ENCODE assay signal across 12 mouse cellular contexts in the genomic region with DNA sequence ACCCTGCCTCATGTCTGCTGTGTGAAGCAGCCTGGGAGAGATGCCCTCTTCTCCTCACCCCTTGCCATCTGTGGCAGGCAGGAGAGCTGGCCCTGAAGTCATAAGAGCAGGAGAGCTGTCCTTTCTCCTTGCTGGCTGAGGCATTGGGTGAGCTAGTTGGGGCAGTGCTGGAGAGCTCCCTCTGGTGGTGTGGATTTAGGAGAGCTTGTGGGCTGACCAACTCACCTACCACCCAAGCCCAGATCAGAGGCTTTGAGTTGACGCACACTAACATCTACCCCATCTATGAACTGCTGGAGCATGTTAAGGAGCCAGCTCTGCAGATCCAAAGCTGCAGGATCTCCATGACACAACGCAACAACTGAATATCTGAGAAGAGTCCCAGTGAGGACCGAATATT.
DNase-seq lines count a peak whose midpoint lies in the region; ATAC-seq and TF ChIP-seq lines count a peak whose summit lies in the region.
"Had no signal": no experiment of that assay in that cellular context is flagged by ENCODE, and none has a peak within 500 bp of the region (broad histone marks: within the 10 kb centered on the region; RNA-seq: fewer than 3 reads in every experiment).

No protein-coding gene starts in this region.

- peak; percentile 54 for TF ChIP-seq CTCF in intestine, postnatal 0 days (IDR thresholded peaks at IDR 0.05; ENCODE audit: low read depth)
- TF ChIP-seq CTCF in midbrain, postnatal 0 days (IDR thresholded peaks at IDR 0.05): peak; percentile 40

- no peak for DNase-seq in midbrain, postnatal 0 days (ENCODE audit: low spot score)
- DNase-seq in midbrain, embryonic 11.5 days (ENCODE audit: low spot score, missing footprints): no peak
- peak; percentile 8 for DNase-seq in brain, adult 2 months (ENCODE audit: low read depth, low spot score)
- DNase-seq in lung, postnatal 36 days: peak; percentile 18
- DNase-seq in testis, postnatal 10 days (ENCODE audit: low spot score): no peak
- DNase-seq: spleen, adult 18-20 months; thymus, adult 18-20 months had no signal

- no peak overlapping the region for H3K27ac ChIP-seq in intestine, postnatal 0 days (ENCODE audit: low read depth, low read length)
- H3K27ac ChIP-seq in intestine, embryonic 16.5 days (ENCODE audit: low read length): no peak overlapping the region
- no peak overlapping the region for H3K27ac ChIP-seq in midbrain, postnatal 0 days (ENCODE audit: low read depth, low read length)
- H3K27ac ChIP-seq in midbrain, embryonic 11.5 days (ENCODE audit: low read depth, low read length): no peak overlapping the region
- H3K27ac ChIP-seq: forebrain, embryonic 15.5 days; hindbrain, embryonic 13.5 days; limb, embryonic 13.5 days had no signal

- no peaks in the 10 kb centered on the region for H3K27me3 ChIP-seq in intestine, postnatal 0 days (replicated peaks; ENCODE audit: control insufficient read depth, insufficient read depth, low read length)
- H3K27me3 ChIP-seq in intestine, embryonic 16.5 days (replicated peaks; ENCODE audit: control insufficient read depth, insufficient read depth, low read length): no peaks in the 10 kb centered on the region
- H3K27me3 ChIP-seq in midbrain, postnatal 0 days (ENCODE audit: insufficient read depth, low read length): no peaks in the 10 kb centered on the region
- no peaks in the 10 kb centered on the region for H3K27me3 ChIP-seq in midbrain, embryonic 11.5 days (ENCODE audit: control insufficient read depth, insufficient read depth, low read length)
- H3K27me3 ChIP-seq: forebrain, embryonic 15.5 days; hindbrain, embryonic 13.5 days; limb, embryonic 13.5 days had no signal

- no peak overlapping the region for H3K4me3 ChIP-seq in intestine, postnatal 0 days (ENCODE audit: low read depth, low read length)
- no peak overlapping the region for H3K4me3 ChIP-seq in intestine, embryonic 16.5 days (ENCODE audit: low read length)
- H3K4me3 ChIP-seq in midbrain, postnatal 0 days (ENCODE audit: low read depth, low read length): no peak overlapping the region
- H3K4me3 ChIP-seq in midbrain, embryonic 11.5 days (ENCODE audit: low read depth, low read length): no peak overlapping the region
- H3K4me3 ChIP-seq: forebrain, embryonic 15.5 days; hindbrain, embryonic 13.5 days; limb, embryonic 13.5 days had no signal

- ATAC-seq in intestine, postnatal 0 days: no peak
- no peak for ATAC-seq in intestine, embryonic 16.5 days
- ATAC-seq in midbrain, postnatal 0 days (ENCODE audit: low FRiP score): no peak
- no peak for ATAC-seq in midbrain, embryonic 11.5 days (ENCODE audit: low FRiP score)
- ATAC-seq: forebrain, embryonic 15.5 days had no signal

- H3K9me3 ChIP-seq in intestine, postnatal 0 days (ENCODE audit: control insufficient read depth): no peaks in the 10 kb centered on the region
- H3K9me3 ChIP-seq in intestine, embryonic 16.5 days (ENCODE audit: control insufficient read depth, low read length): no peaks in the 10 kb centered on the region
- no peaks in the 10 kb centered on the region for H3K9me3 ChIP-seq in midbrain, postnatal 0 days (ENCODE audit: low read length)
- H3K9me3 ChIP-seq in midbrain, embryonic 11.5 days (ENCODE audit: control insufficient read depth, low read length): no peaks in the 10 kb centered on the region
- H3K9me3 ChIP-seq: forebrain, embryonic 15.5 days; hindbrain, embryonic 13.5 days; limb, embryonic 13.5 days had no signal

- no peaks in the 10 kb centered on the region for H3K4me1 ChIP-seq in intestine, postnatal 0 days (replicated peaks; ENCODE audit: control insufficient read depth, insufficient read depth, low read length)
- H3K4me1 ChIP-seq in intestine, embryonic 16.5 days (ENCODE audit: control insufficient read depth, insufficient read depth, low read length): no peaks in the 10 kb centered on the region
- no peaks in the 10 kb centered on the region; the same call in 1 of the 2 replicates for H3K4me1 ChIP-seq in midbrain, postnatal 0 days (ENCODE audit: insufficient read depth, low read length)
- H3K4me1 ChIP-seq in midbrain, embryonic 11.5 days (ENCODE audit: control insufficient read depth, insufficient read depth, low read length): peaks cover 7% of the 10 kb centered on the region

- no peak overlapping the region for H3K9ac ChIP-seq in intestine, postnatal 0 days (ENCODE audit: low read depth, low read length)
- H3K9ac ChIP-seq in intestine, embryonic 16.5 days (ENCODE audit: low read depth, low read length): no peak overlapping the region
- H3K9ac ChIP-seq in midbrain, postnatal 0 days (replicated peaks; ENCODE audit: low read length, poor library complexity, severe bottlenecking): no peak overlapping the region
- no peak overlapping the region for H3K9ac ChIP-seq in midbrain, embryonic 11.5 days (ENCODE audit: low read length)
- H3K9ac ChIP-seq: forebrain, embryonic 15.5 days; hindbrain, embryonic 13.5 days; limb, embryonic 13.5 days had no signal

- 90% methylated on average over 3 of the region's 3 CpGs for WGBS in intestine, postnatal 0 days
- 96% methylated on average over 3 of the region's 3 CpGs for WGBS in intestine, embryonic 16.5 days
- 95% methylated on average over 3 of the region's 3 CpGs for WGBS in midbrain, postnatal 0 days
- 95% methylated on average over 3 of the region's 3 CpGs for WGBS in midbrain, embryonic 11.5 days

- H3K36me3 ChIP-seq in intestine, postnatal 0 days (ENCODE audit: control insufficient read depth, insufficient read depth): no peaks in the 10 kb centered on the region
- H3K36me3 ChIP-seq in intestine, embryonic 16.5 days (ENCODE audit: control insufficient read depth, insufficient read depth, low read length): no peaks in the 10 kb centered on the region
- no peaks in the 10 kb centered on the region for H3K36me3 ChIP-seq in midbrain, postnatal 0 days (ENCODE audit: insufficient read depth, low read length)
- no peaks in the 10 kb centered on the region for H3K36me3 ChIP-seq in midbrain, embryonic 11.5 days (ENCODE audit: control insufficient read depth, insufficient read depth, low read length)
- H3K36me3 ChIP-seq: forebrain, embryonic 15.5 days; hindbrain, embryonic 13.5 days; limb, embryonic 13.5 days had no signal

- H3K4me2 ChIP-seq in intestine, postnatal 0 days (replicated peaks; ENCODE audit: low read depth): no peak overlapping the region
- no peak overlapping the region for H3K4me2 ChIP-seq in intestine, embryonic 16.5 days (ENCODE audit: low read depth, low read length)
- H3K4me2 ChIP-seq in midbrain, postnatal 0 days (ENCODE audit: low read depth, low read length, poor library complexity, severe bottlenecking): no peak overlapping the region
- no peak overlapping the region for H3K4me2 ChIP-seq in midbrain, embryonic 11.5 days
- H3K4me2 ChIP-seq: forebrain, embryonic 15.5 days; hindbrain, embryonic 13.5 days; limb, embryonic 13.5 days had no signal

Comparison
In these comparisons a context has a peak if more than half of its experiments do, and no peak if none do; other contexts are left out.
1. DNase-seq: peak in brain, adult 2 months (single experiment) and lung, postnatal 36 days (single experiment); none in midbrain, postnatal 0 days (single experiment), midbrain, embryonic 11.5 days (single experiment) and testis, postnatal 10 days (single experiment).